Mouse (Mus musculus): Measurements from ENCODE around the gene Zfyve1. TPM values are rescaled to one million over a fixed set of nuclear protein-coding genes. Genes with fewer than 3 reads are reported as not detected.
"Not testable (repeated sequence)": the region's sequence is repeated elsewhere in the genome, so short reads cannot be mapped to it uniquely, and the experiment has no call there.

The Zfyve1 gene
- polyA plus RNA-seq, 2 experiments: 17.2 to 33.8 TPM

DNA sequence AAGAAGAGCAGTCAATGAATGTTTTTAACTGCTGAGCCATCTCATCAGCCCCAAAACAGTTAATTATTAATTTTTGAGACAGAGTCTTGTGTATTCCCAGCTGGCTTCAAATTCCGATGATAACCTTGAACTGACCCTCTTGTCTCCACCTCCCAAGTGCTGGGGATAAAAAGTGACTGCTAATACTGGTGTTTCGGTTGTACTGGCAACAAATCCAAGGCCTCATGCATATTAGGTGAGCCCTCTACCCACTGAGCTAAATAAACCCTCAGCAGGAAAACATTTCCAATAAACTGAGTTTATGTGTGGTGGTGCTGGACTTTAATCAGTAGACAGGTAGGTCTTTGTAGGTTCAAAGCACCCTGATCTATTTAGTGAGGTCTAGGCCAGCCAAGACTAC, 22.0 kb upstream of the Zfyve1 start:
- 60% methylated on average over 2 of the region's 2 CpGs for WGBS
- Histone ChIP-seq H3K4me2 (replicated peaks; ENCODE audit: low read depth, low read length, severe bottlenecking) (no peak overlapping the region), H3K27ac (replicated peaks; ENCODE audit: low read depth, low read length) (no peak overlapping the region), H3K4me1 (ENCODE audit: control insufficient read depth, insufficient read depth, low read length) (no peaks in the 10 kb centered on the region), H3K4me3 (replicated peaks; ENCODE audit: low read length) (no peak overlapping the region), H3K9me3 (ENCODE audit: control insufficient read depth, low read length) (no peaks in the 10 kb centered on the region), H3K27me3 (ENCODE audit: control insufficient read depth, insufficient read depth, low read length) (no peaks in the 10 kb centered on the region), H3K9ac (ENCODE audit: low read depth, low read length, severe bottlenecking) (no peak overlapping the region), H3K36me3 (ENCODE audit: control insufficient read depth, insufficient read depth, low read length) (no peaks in the 10 kb centered on the region)
- DNase-seq (ENCODE audit: low spot score) (no peak), ATAC-seq (ENCODE audit: low FRiP score, low read depth) (no peak)
- no peak for TF ChIP-seq POLR2A (IDR thresholded peaks at IDR 0.05; ENCODE audit: borderline replicate concordance, extremely low read depth, insufficient read depth, insufficient read length)

DNA sequence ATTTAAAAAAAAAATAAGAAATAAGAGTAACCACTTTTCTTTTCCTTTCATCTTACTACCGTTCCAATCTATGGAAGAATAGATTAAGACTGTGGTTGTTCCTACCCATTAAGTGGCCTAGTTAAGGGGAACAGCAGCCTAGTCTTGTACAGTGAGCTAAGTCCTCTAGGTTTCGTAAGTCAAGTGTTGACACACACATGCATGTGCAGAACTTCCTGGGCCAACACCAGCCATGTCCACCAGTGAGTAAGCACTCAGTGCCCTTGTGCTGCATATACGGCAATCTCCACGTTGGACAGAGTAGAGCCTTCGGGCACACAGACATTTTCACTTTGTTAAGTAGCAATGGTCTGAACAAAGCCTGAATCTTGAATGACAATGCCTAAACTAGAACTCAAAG, 20.2 kb upstream of the Zfyve1 start:
- H3K9ac ChIP-seq (ENCODE audit: low read depth, low read length, severe bottlenecking): no peak overlapping the region
- no peak for ATAC-seq (ENCODE audit: low FRiP score, low read depth)
- no peak overlapping the region for H3K4me3 ChIP-seq (replicated peaks; ENCODE audit: low read length)
- no peak overlapping the region for H3K4me2 ChIP-seq (replicated peaks; ENCODE audit: low read depth, low read length, severe bottlenecking)
- H3K4me1 ChIP-seq (ENCODE audit: control insufficient read depth, insufficient read depth, low read length): no peaks in the 10 kb centered on the region
- H3K36me3 ChIP-seq (ENCODE audit: control insufficient read depth, insufficient read depth, low read length): no peaks in the 10 kb centered on the region
- TF ChIP-seq POLR2A (IDR thresholded peaks at IDR 0.05; ENCODE audit: borderline replicate concordance, extremely low read depth, insufficient read depth, insufficient read length): no peak
- no peak overlapping the region for H3K27ac ChIP-seq (replicated peaks; ENCODE audit: low read depth, low read length)
- no peak for DNase-seq (ENCODE audit: low spot score)
- H3K27me3 ChIP-seq (ENCODE audit: control insufficient read depth, insufficient read depth, low read length): no peaks in the 10 kb centered on the region
- H3K9me3 ChIP-seq (ENCODE audit: control insufficient read depth, low read length): no peaks in the 10 kb centered on the region
- 95% methylated on average over 5 of the region's 5 CpGs for WGBS

DNA sequence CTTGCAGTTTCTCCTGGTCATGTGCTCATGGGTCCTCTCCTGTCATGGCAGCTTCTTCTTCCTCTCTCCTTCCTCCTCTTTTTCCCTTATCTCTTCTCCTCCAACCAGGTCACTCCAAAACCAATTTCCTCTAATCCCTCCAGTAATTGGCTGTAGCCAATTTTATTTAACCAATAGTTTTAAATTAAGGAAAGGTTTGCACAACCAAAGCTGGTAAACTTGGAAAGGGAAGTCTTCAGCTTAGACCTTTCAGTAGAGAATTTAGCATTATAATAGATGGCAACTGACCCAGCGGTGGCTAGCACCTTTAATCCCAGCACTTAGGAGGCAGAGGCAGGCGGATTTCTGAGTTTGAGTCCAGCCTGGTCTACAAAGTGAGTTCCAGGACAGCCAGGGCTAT, 9.4 kb upstream of the Zfyve1 start:
- 95% methylated on average over 2 of the region's 2 CpGs for WGBS

DNA sequence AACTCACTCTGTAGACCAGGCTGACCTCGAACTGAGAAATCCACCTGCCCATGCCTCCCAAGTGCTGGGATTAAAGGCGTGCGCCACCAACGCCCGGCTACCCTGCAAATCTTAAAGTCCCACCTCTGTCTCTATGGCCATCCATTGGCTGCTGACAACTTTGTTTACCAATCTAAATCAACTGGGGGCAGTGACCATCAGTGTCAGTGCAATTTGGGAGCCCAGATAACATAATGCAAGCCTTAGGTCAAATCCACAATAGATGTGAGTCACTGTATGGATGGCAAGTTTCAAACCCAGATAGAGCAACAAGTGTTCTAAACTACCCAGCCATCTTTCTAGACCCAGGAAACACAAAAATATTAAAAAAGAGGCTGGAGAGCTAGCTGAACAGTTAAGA, 5.3 kb upstream of the Zfyve1 start:
- WGBS: 82% methylated on average over 5 of the region's 5 CpGs
- Histone ChIP-seq H3K9me3 (ENCODE audit: control insufficient read depth, low read length) (no peaks in the 10 kb centered on the region), H3K4me1 (ENCODE audit: control insufficient read depth, insufficient read depth, low read length) (no peaks in the 10 kb centered on the region), H3K9ac (ENCODE audit: low read depth, low read length, severe bottlenecking) (no peak overlapping the region), H3K27me3 (ENCODE audit: control insufficient read depth, insufficient read depth, low read length) (no peaks in the 10 kb centered on the region), H3K27ac (replicated peaks; ENCODE audit: low read depth, low read length) (no peak overlapping the region), H3K36me3 (ENCODE audit: control insufficient read depth, insufficient read depth, low read length) (no peaks in the 10 kb centered on the region), H3K4me3 (replicated peaks; ENCODE audit: low read length) (no peak overlapping the region), H3K4me2 (replicated peaks; ENCODE audit: low read depth, low read length, severe bottlenecking) (no peak overlapping the region)
- no peak for TF ChIP-seq POLR2A (IDR thresholded peaks at IDR 0.05; ENCODE audit: borderline replicate concordance, extremely low read depth, insufficient read depth, insufficient read length)
- DNase-seq (ENCODE audit: low spot score): no peak
- no peak for ATAC-seq (ENCODE audit: low FRiP score, low read depth)

More for the DNA sequence above, 9.4 kb upstream of the Zfyve1 start:
- not testable (repeated sequence) for H3K4me2 ChIP-seq (replicated peaks; ENCODE audit: low read depth, low read length, severe bottlenecking); H3K27me3 ChIP-seq (ENCODE audit: control insufficient read depth, insufficient read depth, low read length); DNase-seq (ENCODE audit: low spot score); H3K9me3 ChIP-seq (ENCODE audit: control insufficient read depth, low read length); H3K9ac ChIP-seq (ENCODE audit: low read depth, low read length, severe bottlenecking); H3K4me3 ChIP-seq (replicated peaks; ENCODE audit: low read length); ATAC-seq (ENCODE audit: low FRiP score, low read depth); H3K36me3 ChIP-seq (ENCODE audit: control insufficient read depth, insufficient read depth, low read length); H3K4me1 ChIP-seq (ENCODE audit: control insufficient read depth, insufficient read depth, low read length); H3K27ac ChIP-seq (replicated peaks; ENCODE audit: low read depth, low read length)

DNA sequence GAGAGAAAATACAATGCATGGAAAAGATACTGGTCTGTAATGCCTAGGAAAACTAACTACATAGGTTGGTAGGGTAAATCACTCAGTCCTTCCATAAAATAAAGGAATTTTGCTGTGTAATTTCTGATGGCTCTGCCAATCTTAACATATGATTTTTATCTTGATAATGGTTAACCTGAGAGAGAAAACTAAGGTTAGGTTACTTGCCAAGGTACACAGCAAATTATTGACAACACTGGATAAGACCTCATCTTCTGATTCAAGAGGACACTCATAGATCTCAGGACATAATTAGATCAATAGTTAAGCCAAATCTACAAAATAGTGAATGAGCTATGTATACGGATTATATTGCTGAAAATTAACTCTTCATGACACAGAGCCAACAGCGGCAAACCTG, 859 bp upstream of the Zfyve1 start:
- H3K36me3 ChIP-seq (ENCODE audit: control insufficient read depth, insufficient read depth, low read length): peaks cover 20% of the 10 kb centered on the region
- H3K27me3 ChIP-seq (ENCODE audit: control insufficient read depth, insufficient read depth, low read length): no peaks in the 10 kb centered on the region
- no peaks in the 10 kb centered on the region for H3K9me3 ChIP-seq (ENCODE audit: control insufficient read depth, low read length)
- DNase-seq (ENCODE audit: low spot score) (no peak), ATAC-seq (ENCODE audit: low FRiP score, low read depth) (no peak)
- H3K4me3 ChIP-seq (replicated peaks; ENCODE audit: low read length): no peak overlapping the region
- H3K9ac ChIP-seq (ENCODE audit: low read depth, low read length, severe bottlenecking): no peak overlapping the region
- WGBS: 83% methylated on average over 2 of the region's 2 CpGs
- 0 out of 2 replicates have a peak, but pooled peaks cover 4% of the 10 kb centered on the region for H3K4me1 ChIP-seq (ENCODE audit: control insufficient read depth, insufficient read depth, low read length)
- no peak overlapping the region for H3K4me2 ChIP-seq (replicated peaks; ENCODE audit: low read depth, low read length, severe bottlenecking)
- no peak overlapping the region for H3K27ac ChIP-seq (replicated peaks; ENCODE audit: low read depth, low read length)
- TF ChIP-seq POLR2A (IDR thresholded peaks at IDR 0.05; ENCODE audit: borderline replicate concordance, extremely low read depth, insufficient read depth, insufficient read length): no peak
